ENCODE assay signal across 19 mouse cellular contexts in the genomic region with DNA sequence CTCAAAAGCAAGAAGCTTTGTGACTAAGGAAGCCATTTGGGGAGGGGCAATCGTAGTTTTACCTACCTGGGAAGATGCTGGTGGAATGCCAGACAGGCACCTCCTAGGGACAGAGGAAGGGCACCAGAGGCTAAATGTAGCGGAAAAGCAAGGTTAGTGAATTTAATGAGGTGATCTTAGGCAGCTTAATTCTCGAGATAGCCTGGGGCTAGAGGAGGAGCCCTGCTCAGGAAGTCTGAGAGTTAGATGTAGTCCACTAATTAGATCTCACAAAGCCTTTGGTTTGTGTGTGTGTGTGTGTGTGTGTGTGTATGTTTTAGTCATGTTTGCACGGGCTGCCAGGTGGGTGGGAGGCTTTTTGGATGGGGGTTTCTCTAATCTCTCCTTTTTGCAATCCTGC.
DNase-seq lines count a peak whose midpoint lies in the region; ATAC-seq and TF ChIP-seq lines count a peak whose summit lies in the region.
"Had no signal": no experiment of that assay in that cellular context is flagged by ENCODE, and none has a peak within 500 bp of the region (broad histone marks: within the 10 kb centered on the region; RNA-seq: fewer than 3 reads in every experiment).

No protein-coding gene starts in this region.

- 0 out of 2 replicates have a peak, but pooled peaks cover 4% of the 10 kb centered on the region for H3K4me1 ChIP-seq in hindbrain, embryonic 15.5 days (replicated peaks)
- 0 out of 2 replicates have a peak, but pooled peaks cover 2% of the 10 kb centered on the region for H3K4me1 ChIP-seq in hindbrain, embryonic 12.5 days
- H3K4me1 ChIP-seq in midbrain, embryonic 14.5 days (ENCODE audit: control insufficient read depth, insufficient read depth, low read length): no peaks in the 10 kb centered on the region
- H3K4me1 ChIP-seq in midbrain, embryonic 13.5 days (replicated peaks): peaks cover 10% of the 10 kb centered on the region; the same call in 1 of the 2 replicates
- H3K4me1 ChIP-seq in midbrain, postnatal 0 days (ENCODE audit: insufficient read depth, low read length): no peaks in the 10 kb centered on the region; the same call in 1 of the 2 replicates
- H3K4me1 ChIP-seq: embryonic facial prominence, embryonic 13.5 days; heart, embryonic 13.5 days had no signal

- no peaks in the 10 kb centered on the region for H3K27me3 ChIP-seq in hindbrain, embryonic 15.5 days
- no peaks in the 10 kb centered on the region for H3K27me3 ChIP-seq in hindbrain, embryonic 12.5 days
- H3K27me3 ChIP-seq in midbrain, embryonic 14.5 days (ENCODE audit: control insufficient read depth, insufficient read depth, low read length): no peaks in the 10 kb centered on the region
- no peaks in the 10 kb centered on the region for H3K27me3 ChIP-seq in midbrain, embryonic 13.5 days
- no peaks in the 10 kb centered on the region for H3K27me3 ChIP-seq in midbrain, postnatal 0 days (ENCODE audit: insufficient read depth, low read length)
- H3K27me3 ChIP-seq: embryonic facial prominence, embryonic 13.5 days; forebrain, embryonic 13.5 days had no signal

- no peak overlapping the region for H3K9ac ChIP-seq in hindbrain, embryonic 15.5 days
- H3K9ac ChIP-seq in hindbrain, embryonic 12.5 days: no peak overlapping the region
- no peak overlapping the region for H3K9ac ChIP-seq in midbrain, embryonic 14.5 days (replicated peaks; ENCODE audit: low read length)
- no peak overlapping the region for H3K9ac ChIP-seq in midbrain, embryonic 13.5 days (replicated peaks)
- no peak overlapping the region for H3K9ac ChIP-seq in midbrain, postnatal 0 days (replicated peaks; ENCODE audit: low read length, poor library complexity, severe bottlenecking)
- H3K9ac ChIP-seq: embryonic facial prominence, embryonic 13.5 days; forebrain, embryonic 13.5 days; heart, embryonic 13.5 days had no signal

- H3K4me3 ChIP-seq in hindbrain, embryonic 15.5 days: no peak overlapping the region
- no peak overlapping the region for H3K4me3 ChIP-seq in hindbrain, embryonic 12.5 days
- H3K4me3 ChIP-seq in midbrain, embryonic 14.5 days (replicated peaks; ENCODE audit: low read depth, low read length): no peak overlapping the region
- H3K4me3 ChIP-seq in midbrain, embryonic 13.5 days (replicated peaks): no peak overlapping the region
- no peak overlapping the region for H3K4me3 ChIP-seq in midbrain, postnatal 0 days (ENCODE audit: low read depth, low read length)
- H3K4me3 ChIP-seq: embryonic facial prominence, embryonic 13.5 days; forebrain, embryonic 13.5 days; heart, embryonic 13.5 days had no signal

- ATAC-seq in hindbrain, embryonic 15.5 days (ENCODE audit: low FRiP score, low read depth): 0 out of 2 replicates have a peak, but pooled peaks have one; percentile 35
- no peak for ATAC-seq in hindbrain, embryonic 12.5 days (ENCODE audit: low FRiP score)
- no peak; the same call in 1 of the 2 replicates for ATAC-seq in midbrain, embryonic 14.5 days (ENCODE audit: low FRiP score, low TSS enrichment)
- no peak for ATAC-seq in midbrain, embryonic 13.5 days
- ATAC-seq in midbrain, postnatal 0 days (ENCODE audit: low FRiP score): no peak
- ATAC-seq: inflammation-experienced regulatory T-cells, adult 6 months; intestine, postnatal 0 days had no signal

- no peak overlapping the region for H3K27ac ChIP-seq in hindbrain, embryonic 15.5 days (replicated peaks)
- no peak overlapping the region for H3K27ac ChIP-seq in hindbrain, embryonic 12.5 days
- no peak overlapping the region; the same call in 1 of the 2 replicates for H3K27ac ChIP-seq in midbrain, embryonic 14.5 days (replicated peaks; ENCODE audit: low read depth, low read length)
- no peak overlapping the region for H3K27ac ChIP-seq in midbrain, embryonic 13.5 days
- no peak overlapping the region for H3K27ac ChIP-seq in midbrain, postnatal 0 days (ENCODE audit: low read depth, low read length)
- H3K27ac ChIP-seq: embryonic facial prominence, embryonic 13.5 days; forebrain, embryonic 13.5 days; heart, embryonic 13.5 days had no signal

- H3K4me2 ChIP-seq in hindbrain, embryonic 15.5 days: no peak overlapping the region
- no peak overlapping the region for H3K4me2 ChIP-seq in hindbrain, embryonic 12.5 days (replicated peaks)
- H3K4me2 ChIP-seq in midbrain, embryonic 14.5 days (ENCODE audit: low read length): no peak overlapping the region
- H3K4me2 ChIP-seq in midbrain, embryonic 13.5 days (replicated peaks): no peak overlapping the region
- no peak overlapping the region for H3K4me2 ChIP-seq in midbrain, postnatal 0 days (ENCODE audit: low read depth, low read length, poor library complexity, severe bottlenecking)
- H3K4me2 ChIP-seq: embryonic facial prominence, embryonic 13.5 days; forebrain, embryonic 13.5 days; heart, embryonic 13.5 days had no signal

- DNase-seq in midbrain, embryonic 14.5 days: peak; percentile 62
- peak; percentile 26 for DNase-seq in brain, adult 2 months (ENCODE audit: low read depth, low spot score)
- peak; percentile 31 for DNase-seq in midbrain, postnatal 0 days (ENCODE audit: low spot score)
- DNase-seq in kidney, adult 11 months: no peak
- DNase-seq: adrenal gland, postnatal 10 days; cerebellum, adult 18-20 months; cerebellum, adult 9-11 months; cerebellum, postnatal 36 days; gastrocnemius, postnatal 36 days; heart, adult 11 months; heart, postnatal 36 days had no signal

- TF ChIP-seq CTCF in midbrain, postnatal 0 days (IDR thresholded peaks at IDR 0.05): no peak

- 36% methylated on average over 4 of the region's 4 CpGs for WGBS in hindbrain, embryonic 15.5 days
- 38% methylated on average over 4 of the region's 4 CpGs for WGBS in hindbrain, embryonic 12.5 days
- 27% methylated on average over 4 of the region's 4 CpGs for whole genome bisulfite sequencing in midbrain, embryonic 14.5 days
- 31% methylated on average over 4 of the region's 4 CpGs for WGBS in midbrain, embryonic 13.5 days
- WGBS in midbrain, postnatal 0 days: 31% methylated on average over 4 of the region's 4 CpGs

- H3K9me3 ChIP-seq in hindbrain, embryonic 15.5 days: no peaks in the 10 kb centered on the region
- no peaks in the 10 kb centered on the region for H3K9me3 ChIP-seq in hindbrain, embryonic 12.5 days (replicated peaks)
- H3K9me3 ChIP-seq in midbrain, embryonic 14.5 days (ENCODE audit: control insufficient read depth, low read length): no peaks in the 10 kb centered on the region
- 0 out of 2 replicates have a peak, but pooled peaks cover 4% of the 10 kb centered on the region for H3K9me3 ChIP-seq in midbrain, embryonic 13.5 days
- H3K9me3 ChIP-seq in midbrain, postnatal 0 days (ENCODE audit: low read length): no peaks in the 10 kb centered on the region
- H3K9me3 ChIP-seq: forebrain, embryonic 13.5 days; heart, embryonic 13.5 days had no signal

- H3K36me3 ChIP-seq in hindbrain, embryonic 15.5 days: no peaks in the 10 kb centered on the region
- H3K36me3 ChIP-seq in hindbrain, embryonic 12.5 days: no peaks in the 10 kb centered on the region
- no peaks in the 10 kb centered on the region for H3K36me3 ChIP-seq in midbrain, embryonic 14.5 days (ENCODE audit: control insufficient read depth, insufficient read depth, low read length)
- no peaks in the 10 kb centered on the region for H3K36me3 ChIP-seq in midbrain, embryonic 13.5 days
- H3K36me3 ChIP-seq in midbrain, postnatal 0 days (ENCODE audit: insufficient read depth, low read length): no peaks in the 10 kb centered on the region
- H3K36me3 ChIP-seq: embryonic facial prominence, embryonic 13.5 days; heart, embryonic 13.5 days had no signal
